Mouse (Mus musculus) inflammation-experienced regulatory T-cells, adult 16 weeks (primary cell): Measurements from ENCODE around the gene Etv4. TPM values are rescaled to one million over a fixed set of nuclear protein-coding genes. Genes with fewer than 3 reads are reported as not detected.

Experiments used
- polyA plus RNA-seq: library from polyadenylated mRNA; unstranded; fragments of 100-300 nt; shearing (Covaris generic); gene quantifications from one replicate; pipeline ENCODE4 v1.2.1, GENCODE M21; 2017

Etv4 gene
- not detected for polyA plus RNA-seq

GRCm38 (mm10) chr11:101785143-101785851 lies at the start of gene Etv4:
Etv4 (minus strand) TSS chr11:101785371.

GRCm38 (mm10) chr11:101732518-101733440 lies 52.4 kb downstream of the Etv4 start, which contains the start of gene Dhx8:
Dhx8 (plus strand) TSS chr11:101732919.

Other genes starting within 250 kb of the Etv4 start
- 3.8 TPM for gene Brca1, start 233.4 kb downstream of the Etv4 start, polyA plus RNA-seq
- gene Nbr1, start 233.2 kb downstream of the Etv4 start, polyA plus RNA-seq = 152 TPM
- 16.7 TPM for gene Tmem106a, start 203.1 kb downstream of the Etv4 start, polyA plus RNA-seq
- gene Gm11634, start 186.1 kb downstream of the Etv4 start, polyA plus RNA-seq = not detected
- 85.4 TPM for gene Rdm1, start 158.2 kb downstream of the Etv4 start, polyA plus RNA-seq
- 1.5 TPM for gene Arl4d, start 119.8 kb downstream of the Etv4 start, polyA plus RNA-seq
- 64.5 TPM for gene Dhx8, start 52.5 kb downstream of the Etv4 start, polyA plus RNA-seq
- gene Meox1, start 109.0 kb upstream of the Etv4 start, polyA plus RNA-seq = not detected
- not detected for gene Sost, start 181.6 kb upstream of the Etv4 start, polyA plus RNA-seq
- gene Cfap97d1, start 198.9 kb upstream of the Etv4 start, polyA plus RNA-seq = not detected
- 0.60 TPM for gene Dusp3, start 201.6 kb upstream of the Etv4 start, polyA plus RNA-seq
- gene Mpp3, start 243.1 kb upstream of the Etv4 start, polyA plus RNA-seq = not detected